ENCODE assay signal across 8 mouse cellular contexts in genomic region chr2:167765072-167765800, GRCm38 (mm10).
A peak's percentile ranks its signal among the peaks of the same experiment; 100 is the strongest.
DNase-seq lines count a peak whose midpoint lies in the region; ATAC-seq and TF ChIP-seq lines count a peak whose summit lies in the region.

No protein-coding gene starts in this region.

- peak; percentile 77 for DNase-seq in brain, embryonic 14.5 days (ENCODE audit: low read depth)
- DNase-seq in kidney, postnatal 0 days (ENCODE audit: low spot score) = peak; percentile 96
- peak; percentile 78 for DNase-seq in liver, embryonic 11.5 days (ENCODE audit: low spot score)
- DNase-seq in urinary bladder, postnatal 10 days (ENCODE audit: low spot score) = peak; percentile 50

- ATAC-seq in heart, embryonic 11.5 days (replicated peaks; ENCODE audit: insufficient number of reproducible peaks, low FRiP score, low TSS enrichment) = peak; percentile 76
- peak; percentile 92 for ATAC-seq in kidney, postnatal 0 days (replicated peaks; ENCODE audit: low FRiP score, low read depth)
- ATAC-seq in liver, embryonic 11.5 days (replicated peaks; ENCODE audit: low FRiP score) = peak; percentile 84

- peak overlapping the region; percentile 59 for H3K4me3 ChIP-seq in E14TG2a.4 (replicated peaks; ENCODE audit: low read length)
- H3K4me3 ChIP-seq in embryonic fibroblast, embryonic 13.5 days (ENCODE audit: insufficient read depth, low read length) = no peak overlapping the region
- H3K4me3 ChIP-seq in heart, embryonic 11.5 days (ENCODE audit: low read depth, low read length) = no peak overlapping the region
- H3K4me3 ChIP-seq in kidney, postnatal 0 days (replicated peaks; ENCODE audit: low read depth, low read length) = no peak overlapping the region
- no peak overlapping the region; the same call in 1 of the 2 replicates for H3K4me3 ChIP-seq in liver, embryonic 11.5 days (ENCODE audit: low read depth, low read length)
- no peak overlapping the region for H3K4me3 ChIP-seq in myocyte

- no peak overlapping the region for H3ac ChIP-seq in myocyte (ENCODE audit: control insufficient read depth, insufficient read length)

- H3K27ac ChIP-seq in embryonic fibroblast, embryonic 13.5 days (ENCODE audit: insufficient read depth, low read length) = peak overlapping the region; percentile 74
- peak overlapping the region; percentile 59 for H3K27ac ChIP-seq in heart, embryonic 11.5 days (ENCODE audit: low read depth, low read length)
- peak overlapping the region; percentile 82 for H3K27ac ChIP-seq in kidney, postnatal 0 days
- H3K27ac ChIP-seq in liver, embryonic 11.5 days (ENCODE audit: low read depth, low read length) = peak overlapping the region; percentile 83

- H3K79me2 ChIP-seq in myocyte (ENCODE audit: control insufficient read depth, insufficient read depth) = no peaks in the 10 kb centered on the region

- peak overlapping the region; percentile 17; the same call in 1 of the 2 replicates for H3K9ac ChIP-seq in heart, embryonic 11.5 days (ENCODE audit: low read depth, low read length)
- 0 out of 2 replicates have a peak overlapping the region, but pooled peaks have one; percentile 32 for H3K9ac ChIP-seq in kidney, postnatal 0 days (ENCODE audit: low read depth, low read length)
- peak overlapping the region; percentile 66 for H3K9ac ChIP-seq in liver, embryonic 11.5 days (ENCODE audit: low read depth, low read length)

- no peaks in the 10 kb centered on the region for H3K36me3 ChIP-seq in E14TG2a.4 (ENCODE audit: insufficient read depth, low read length)
- H3K36me3 ChIP-seq in heart, embryonic 11.5 days (ENCODE audit: control insufficient read depth, insufficient read depth, low read length) = no peaks in the 10 kb centered on the region
- no peaks in the 10 kb centered on the region for H3K36me3 ChIP-seq in kidney, postnatal 0 days (ENCODE audit: insufficient read depth, low read length)
- H3K36me3 ChIP-seq in liver, embryonic 11.5 days (ENCODE audit: control insufficient read depth, insufficient read depth, low read length) = no peaks in the 10 kb centered on the region
- no peaks in the 10 kb centered on the region for H3K36me3 ChIP-seq in myocyte (ENCODE audit: control insufficient read depth, insufficient read depth)

- H3K4me1 ChIP-seq in E14TG2a.4 (replicated peaks; ENCODE audit: low read depth, low read length) = peaks cover 35% of the 10 kb centered on the region
- H3K4me1 ChIP-seq in embryonic fibroblast, embryonic 13.5 days (ENCODE audit: control insufficient read depth, insufficient read depth, low read length) = peaks cover 8% of the 10 kb centered on the region; the same call in 1 of the 2 replicates
- peaks cover 25% of the 10 kb centered on the region for H3K4me1 ChIP-seq in heart, embryonic 11.5 days (ENCODE audit: control insufficient read depth, insufficient read depth, low read length)
- peaks cover 18% of the 10 kb centered on the region; the same call in 1 of the 2 replicates for H3K4me1 ChIP-seq in kidney, postnatal 0 days (replicated peaks; ENCODE audit: insufficient read depth, low read length)
- H3K4me1 ChIP-seq in liver, embryonic 11.5 days (replicated peaks; ENCODE audit: control insufficient read depth, insufficient read depth, low read length) = peaks cover 23% of the 10 kb centered on the region

- H3K9me3 ChIP-seq in E14TG2a.4 (ENCODE audit: low read length) = no peaks in the 10 kb centered on the region
- no peaks in the 10 kb centered on the region for H3K9me3 ChIP-seq in heart, embryonic 11.5 days (replicated peaks; ENCODE audit: control insufficient read depth, low read length)
- no peaks in the 10 kb centered on the region for H3K9me3 ChIP-seq in kidney, postnatal 0 days (replicated peaks; ENCODE audit: low read length)
- H3K9me3 ChIP-seq in liver, embryonic 11.5 days (ENCODE audit: control insufficient read depth, low read length) = no peaks in the 10 kb centered on the region

- no peak for TF ChIP-seq POLR2A in brain, embryonic 14.5 days (IDR thresholded peaks at IDR 0.05; ENCODE audit: borderline replicate concordance, extremely low read depth, insufficient read depth, insufficient read length, poor library complexity, severe bottlenecking)
- TF ChIP-seq POLR2A in embryonic fibroblast, embryonic 13.5 days (IDR thresholded peaks at IDR 0.05; ENCODE audit: low read depth, low read length) = peak; percentile 46; the same call in 1 of the 2 replicates
- peak; percentile 56 for TF ChIP-seq POLR2A in myocyte (IDR thresholded peaks at IDR 0.05; ENCODE audit: insufficient read length, low read depth)

- WGBS in heart, embryonic 11.5 days (ENCODE audit: insufficient replicate concordance) = 42% methylated on average over 22 of the region's 22 CpGs
- WGBS in kidney, postnatal 0 days = 22% methylated on average over 22 of the region's 22 CpGs
- 33% methylated on average over 22 of the region's 22 CpGs for WGBS in liver, embryonic 11.5 days

- peaks cover 16% of the 10 kb centered on the region for H3K27me3 ChIP-seq in E14TG2a.4 (ENCODE audit: insufficient read depth, low read length)
- H3K27me3 ChIP-seq in heart, embryonic 11.5 days (ENCODE audit: control insufficient read depth, insufficient read depth, low read length) = no peaks in the 10 kb centered on the region
- no peaks in the 10 kb centered on the region for H3K27me3 ChIP-seq in kidney, postnatal 0 days (ENCODE audit: insufficient read depth, low read length)
- no peaks in the 10 kb centered on the region for H3K27me3 ChIP-seq in liver, embryonic 11.5 days (replicated peaks; ENCODE audit: control insufficient read depth, insufficient read depth, low read length)
- H3K27me3 ChIP-seq in myocyte (ENCODE audit: control insufficient read depth, insufficient read depth, insufficient read length) = no peaks in the 10 kb centered on the region

- peak overlapping the region; percentile 37; the same call in 1 of the 2 replicates for H3K4me2 ChIP-seq in heart, embryonic 11.5 days
- H3K4me2 ChIP-seq in kidney, postnatal 0 days (ENCODE audit: low read length) = no peak overlapping the region
- peak overlapping the region; percentile 41 for H3K4me2 ChIP-seq in liver, embryonic 11.5 days
- H3K4me2 ChIP-seq in myocyte (ENCODE audit: low read depth) = peak overlapping the region; percentile 56

- TF ChIP-seq CTCF in E14TG2a.4 (conservative IDR thresholded peaks at IDR 0.05; ENCODE audit: low read length) = no peak
- TF ChIP-seq CTCF in brain, embryonic 14.5 days (IDR thresholded peaks at IDR 0.05; ENCODE audit: borderline replicate concordance, extremely low read depth, insufficient read depth, insufficient read length) = no peak
- no peak for TF ChIP-seq CTCF in embryonic fibroblast, embryonic 13.5 days (IDR thresholded peaks at IDR 0.05; ENCODE audit: borderline replicate concordance, insufficient read depth, low read length)
- TF ChIP-seq CTCF in kidney, postnatal 0 days (IDR thresholded peaks at IDR 0.05; ENCODE audit: low read depth) = peak; percentile 23

TF ChIP-seq in myocyte, 11 proteins besides CTCF, POLR2A, EP300 and RAD21:
- TF ChIP-seq POLR2AphosphoS2 (IDR thresholded peaks at IDR 0.05; ENCODE audit: insufficient read length, low read depth) (no peak), TCF3 (IDR thresholded peaks at IDR 0.05; ENCODE audit: insufficient read length, low read depth) (peak; percentile 18), E2F4 (IDR thresholded peaks at IDR 0.05; ENCODE audit: insufficient read depth) (no peak), USF1 (IDR thresholded peaks at IDR 0.05; ENCODE audit: low read depth) (peak; percentile 64), MYOG (IDR thresholded peaks at IDR 0.05; ENCODE audit: control insufficient read depth in 1 of 3, insufficient read depth in 1 of 3, insufficient read length in 2 of 3, low read depth in 2 of 3) (peak in 2 of 3 experiments; percentile 25 to 87), MYOD1 (IDR thresholded peaks at IDR 0.05; ENCODE audit: control insufficient read depth in 1 of 3, insufficient read length in 2 of 3, low read depth in 2 of 3) (peak in 2 of 3 experiments; percentile 1 to 65), CEBPB (IDR thresholded peaks at IDR 0.05; ENCODE audit: insufficient read depth, poor library complexity, severe bottlenecking) (no peak), TCF12 (IDR thresholded peaks at IDR 0.05; ENCODE audit: insufficient read depth, poor library complexity, severe bottlenecking) (no peak)
